Mouse (Mus musculus) bone marrow macrophage, adult 2 months (primary cell): Measurements from ENCODE around the gene Dst.

ENCODE experiments used
- CTCF ChIP-seq: IDR thresholded peaks from 2 replicates; pipeline ENCODE4 v1.5.1; 2012; ENCODE audit warnings: low read depth, mild to moderate bottlenecking, low read length, moderate library complexity
- POLR2A ChIP-seq: IDR thresholded peaks from 2 replicates; pipeline ENCODE4 v1.6.1; 2012; ENCODE audit warnings: mild to moderate bottlenecking, low read depth, low read length, borderline replicate concordance

DNA sequence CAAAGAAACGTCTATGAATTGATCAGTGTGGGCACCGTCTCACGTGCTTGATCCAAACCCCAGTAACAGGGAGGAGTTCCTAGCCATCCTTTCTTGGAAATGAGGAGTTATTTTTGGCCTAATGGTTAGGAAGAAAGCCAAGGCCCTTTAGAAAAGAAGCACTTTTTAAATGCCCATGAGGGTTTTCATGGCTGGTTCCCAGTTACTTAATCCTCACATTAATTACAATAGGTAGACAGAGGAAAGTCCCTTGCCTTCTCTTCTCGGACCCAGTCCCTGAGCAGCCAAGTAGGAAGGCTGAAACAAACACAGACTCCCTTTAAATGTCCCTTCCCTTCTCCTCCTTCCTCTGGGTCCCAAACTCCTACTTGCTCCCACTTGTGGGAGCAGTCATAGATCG is 396.2 kb downstream of the Dst start:
- no peak for TF ChIP-seq CTCF
- TF ChIP-seq POLR2A = no peak
